Mouse (Mus musculus) thymus, adult 18-20 months (tissue): Measurements from ENCODE around the gene B430306N03Rik.
"Not testable (repeated sequence)": the region's sequence is repeated elsewhere in the genome, so short reads cannot be mapped to it uniquely, and the experiment has no call there.

Source experiments
- DNase-seq, 2 experiments: peaks; one replicate each; pipeline ENCODE4 v3.0.0; 2022; ENCODE audit warnings: mixed read lengths in 2 of 2

B430306N03Rik gene

GRCm38 (mm10) chr17:48315905-48316579 is at the start of gene B430306N03Rik:
Gene B430306N03Rik, plus strand, starts transcription at chr17:48316141.
- not testable (repeated sequence) for DNase-seq

DNA sequence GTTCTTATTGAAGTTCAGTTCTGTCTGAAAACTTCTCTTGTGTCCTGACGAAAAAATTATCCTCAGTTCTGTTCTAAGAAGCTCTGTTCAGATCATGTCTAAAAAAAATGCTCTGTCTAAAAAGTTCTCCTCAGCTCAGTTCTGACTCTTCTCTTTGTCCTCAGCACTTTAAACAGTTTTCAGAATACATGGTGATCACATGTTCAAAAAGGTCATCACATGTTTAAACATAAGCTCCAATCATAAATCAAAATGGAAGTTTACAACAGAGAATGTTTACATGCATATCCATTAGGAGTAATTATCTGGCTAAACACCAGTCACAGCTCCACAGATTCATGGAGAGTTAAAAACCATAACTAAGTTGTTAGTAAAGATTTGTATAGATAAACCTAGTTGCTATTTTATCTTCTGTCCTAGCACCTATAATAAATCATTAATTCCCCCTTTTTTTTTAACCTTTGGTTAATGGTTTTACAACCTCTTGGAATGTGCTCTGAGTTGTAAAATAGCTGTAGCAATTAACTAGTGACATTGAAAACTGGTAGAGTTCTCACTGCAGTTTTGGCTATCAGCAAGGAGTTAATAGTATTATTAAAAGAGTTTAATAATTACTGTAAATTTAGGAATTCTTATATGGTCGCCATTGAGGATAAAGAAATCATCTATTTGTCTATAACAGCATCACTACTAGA is 49.2 kb upstream of the B430306N03Rik start:
- DNase-seq = no peak

DNA sequence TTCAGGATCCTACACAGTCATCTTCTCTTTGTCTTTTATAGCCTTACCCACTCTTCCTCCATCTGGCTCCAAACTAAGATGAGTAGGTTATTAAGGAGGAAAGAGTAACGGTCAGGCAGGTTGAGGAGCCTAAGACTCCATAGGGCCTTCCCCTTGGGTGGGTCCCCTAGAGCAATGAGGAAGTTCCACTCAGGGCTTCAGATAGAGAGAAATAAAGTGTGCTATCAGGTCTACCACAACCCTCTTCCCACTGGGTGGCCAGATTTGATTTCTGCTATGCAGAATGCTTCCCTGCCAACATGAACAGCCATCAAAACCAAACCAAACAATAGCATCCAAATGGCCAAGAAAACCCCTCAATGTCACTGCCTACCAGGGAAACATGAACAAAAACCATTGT is 48.4 kb upstream of the B430306N03Rik start:
- DNase-seq = no peak

GRCm38 (mm10) chr17:48268276-48268675 is 47.7 kb upstream of the B430306N03Rik start:
- DNase-seq = no peak

DNA sequence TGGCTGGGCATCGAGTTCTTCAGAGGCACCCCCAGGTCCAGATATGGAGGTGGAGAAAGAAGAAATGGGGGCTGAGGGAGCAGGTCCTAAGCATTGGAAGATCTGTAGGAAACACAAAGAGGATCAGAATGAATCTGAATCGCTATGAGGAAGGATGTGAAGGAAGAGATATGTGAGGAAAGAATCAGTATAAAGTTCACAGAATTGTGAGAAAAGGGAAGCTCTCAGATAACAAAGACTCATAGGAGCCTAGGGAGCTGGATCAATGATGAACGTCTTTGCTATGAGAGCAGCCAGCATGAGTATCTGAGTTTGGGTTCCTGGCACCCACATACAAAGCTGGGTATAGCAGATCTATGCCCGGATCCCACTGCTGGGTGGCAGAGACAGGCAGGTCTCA is 46.1 kb upstream of the B430306N03Rik start:
- DNase-seq = no peak

DNA sequence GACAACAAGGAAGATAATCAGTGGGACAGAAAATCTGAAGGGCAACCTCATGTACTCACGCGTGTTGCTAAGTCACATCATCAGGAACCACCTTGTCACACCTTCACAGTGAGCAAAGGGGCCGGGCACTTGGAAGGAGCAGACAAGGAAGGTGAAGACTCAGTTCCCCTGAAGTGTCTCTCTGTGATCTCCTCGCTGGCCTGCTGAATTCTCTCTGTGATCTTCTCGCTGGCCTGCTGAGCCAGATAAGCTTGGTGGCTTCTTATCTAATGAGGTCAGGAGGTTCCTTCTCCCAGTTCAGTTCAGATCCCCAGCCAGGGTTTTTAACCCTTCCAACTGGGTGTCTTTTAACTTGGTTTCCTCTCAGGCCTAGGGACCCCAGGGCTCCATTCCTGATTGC is 43.8 kb upstream of the B430306N03Rik start:
- no peak for DNase-seq

DNA sequence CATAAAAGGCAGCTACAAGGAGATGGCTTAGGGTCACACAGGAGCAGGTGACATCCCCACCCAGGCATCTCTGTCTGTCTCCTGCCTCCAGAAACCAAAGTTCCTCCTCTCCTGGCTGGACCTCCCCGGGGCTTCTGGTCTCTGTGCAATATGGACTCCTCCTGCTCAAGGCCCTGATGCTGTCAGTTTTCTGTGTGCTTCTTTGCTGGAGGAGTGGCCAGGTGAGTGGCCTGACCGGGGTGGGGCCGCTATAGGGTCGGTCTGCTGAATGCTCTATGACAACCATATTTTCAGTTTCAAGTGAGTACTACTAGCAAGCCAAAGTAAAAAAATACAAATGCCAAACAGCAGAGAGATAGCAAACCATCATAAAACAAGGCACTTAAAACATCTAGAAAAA is 43.3 kb upstream of the B430306N03Rik start:
- DNase-seq = no peak

DNA sequence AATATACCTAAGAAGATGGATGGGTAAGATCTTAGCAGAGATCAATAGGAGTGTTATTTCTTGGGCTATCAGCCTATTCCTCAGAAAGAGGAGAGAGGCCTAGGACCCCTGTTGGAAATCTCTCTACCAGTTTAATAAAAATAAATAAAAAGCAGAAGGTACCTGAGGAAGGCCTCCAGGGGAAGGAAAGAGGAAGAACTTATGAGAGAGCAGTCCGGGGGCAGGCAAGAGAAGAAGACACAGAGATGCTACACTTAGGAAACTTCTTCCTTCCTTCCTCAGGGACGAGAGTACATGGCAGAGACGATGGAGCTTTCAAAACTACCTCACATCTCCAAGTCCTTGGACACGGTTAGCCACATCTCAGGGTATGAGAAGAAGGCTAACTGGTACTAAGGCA is 41.8 kb upstream of the B430306N03Rik start:
- DNase-seq = no peak

- DNase-seq = peak; percentile 30 to 57
Observed at GRCm38 (mm10) chr17:48274885-48275284, 41.1 kb upstream of the B430306N03Rik start.

DNA sequence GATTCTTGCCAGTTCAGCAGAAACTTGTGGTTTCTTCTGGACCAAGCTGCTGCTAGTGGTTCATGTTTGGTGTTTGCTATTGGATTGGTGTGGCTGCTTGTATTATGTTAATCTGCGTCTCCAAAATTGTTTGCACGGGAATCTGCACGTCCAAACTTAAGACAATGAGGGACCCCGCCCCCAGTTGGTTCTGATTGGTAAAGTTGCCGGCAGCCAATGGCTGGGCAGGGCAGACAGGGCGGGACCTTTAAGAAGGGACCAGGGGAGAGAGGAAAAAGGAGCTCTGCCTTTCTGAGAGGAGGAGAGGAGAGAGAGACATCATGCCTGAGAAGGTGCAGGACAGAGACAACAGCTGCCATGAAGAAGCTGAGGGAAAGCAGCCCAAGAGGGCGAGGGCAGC is 40.2 kb upstream of the B430306N03Rik start:
- DNase-seq = no peak

DNA sequence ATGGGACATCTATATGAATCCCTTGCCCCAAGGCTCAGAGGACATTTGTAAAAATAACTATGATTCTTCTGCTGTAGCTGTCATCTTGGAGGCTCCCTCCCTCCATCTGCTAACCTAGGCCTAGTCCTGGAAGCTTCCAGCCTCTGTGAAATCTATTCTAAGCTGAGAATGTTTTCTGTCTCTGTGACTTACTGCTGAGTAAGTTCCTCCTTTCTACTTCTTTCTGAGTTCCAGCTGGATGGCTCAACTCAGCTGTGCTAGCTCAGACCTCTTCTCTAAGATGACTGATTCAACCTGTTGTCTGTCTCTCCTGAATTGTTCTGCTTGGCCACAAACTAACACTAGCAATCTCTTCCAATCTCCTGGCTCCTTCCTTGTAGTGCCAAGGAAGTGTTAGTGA is 37.6 kb upstream of the B430306N03Rik start:
- DNase-seq = no peak

DNA sequence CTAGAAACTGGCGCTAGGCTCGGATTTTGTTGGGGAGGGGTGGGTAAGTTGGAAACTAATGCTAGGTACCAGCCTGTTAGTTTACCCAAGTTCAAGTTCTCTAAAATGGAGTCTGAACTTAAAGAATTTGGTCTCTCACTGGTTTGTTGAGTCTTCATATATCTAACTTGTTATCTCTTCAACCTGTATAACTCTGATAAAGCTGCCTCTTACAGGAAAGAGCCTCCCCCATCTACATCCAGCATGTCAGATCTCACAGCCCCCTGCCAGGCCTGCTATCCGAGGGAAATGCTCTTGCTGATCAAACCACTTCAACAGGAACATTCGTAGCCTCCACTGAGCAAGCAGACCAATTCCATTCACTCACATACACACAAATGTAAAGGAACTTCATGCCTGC is 36.9 kb upstream of the B430306N03Rik start:
- DNase-seq = no peak

DNA sequence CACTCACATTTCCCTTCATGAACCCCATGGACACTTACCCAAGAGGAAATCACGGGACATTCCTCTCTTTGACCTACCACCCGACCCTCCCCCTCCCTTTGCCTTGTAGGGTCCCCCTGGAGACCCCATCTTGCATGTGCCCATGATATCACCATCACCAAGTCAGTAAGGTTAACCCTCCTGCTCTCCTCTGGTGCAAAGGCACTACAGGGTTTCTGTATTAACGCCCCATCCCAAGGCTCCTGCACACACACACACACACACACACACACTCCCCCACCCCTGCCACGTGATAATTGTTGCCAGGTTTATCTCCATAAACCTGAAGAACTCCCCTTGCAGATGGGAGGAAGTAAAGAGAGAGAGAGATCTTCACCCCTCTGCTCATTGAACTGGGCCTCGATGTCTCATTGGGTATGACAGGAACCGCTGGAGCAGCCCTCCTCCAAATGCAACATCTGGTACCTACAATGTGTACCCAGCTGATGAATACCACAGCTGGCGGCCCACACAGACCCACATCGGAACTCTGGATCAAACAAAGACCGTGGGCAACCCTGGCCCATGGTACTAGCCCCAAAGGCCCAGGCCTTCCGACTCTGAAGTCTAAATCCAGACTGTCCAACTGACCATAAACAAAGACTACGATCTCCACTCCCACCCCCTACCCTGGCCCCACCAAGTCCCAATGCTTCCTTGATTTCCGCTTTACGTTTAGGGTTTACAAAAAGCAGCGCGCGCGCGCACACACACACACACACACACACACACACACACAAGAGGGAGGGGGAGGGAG is 34.8 kb upstream of the B430306N03Rik start:
- no peak for DNase-seq

- no peak for DNase-seq
Observed at GRCm38 (mm10) chr17:48281739-48282085, 34.2 kb upstream of the B430306N03Rik start.

DNA sequence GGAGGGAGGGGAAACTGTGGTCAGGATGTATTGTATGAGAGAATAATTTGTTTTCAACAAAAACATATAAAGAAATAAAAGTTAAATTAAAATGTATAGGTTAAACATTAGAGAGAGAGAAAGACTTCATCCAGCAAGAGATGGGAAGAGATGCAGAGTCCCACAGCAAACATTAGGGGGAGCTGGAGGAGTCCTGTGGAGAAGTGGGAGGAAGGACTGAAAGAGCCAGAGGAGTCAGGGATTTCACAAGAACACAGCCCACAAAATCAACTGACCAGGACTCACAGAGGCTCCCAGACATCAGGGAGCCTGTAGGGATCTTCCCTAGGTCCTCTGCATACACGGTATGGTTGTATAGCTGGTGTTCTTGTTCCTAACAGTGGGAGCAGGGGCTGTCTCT is 29.2 kb upstream of the B430306N03Rik start:
- DNase-seq = no peak

DNA sequence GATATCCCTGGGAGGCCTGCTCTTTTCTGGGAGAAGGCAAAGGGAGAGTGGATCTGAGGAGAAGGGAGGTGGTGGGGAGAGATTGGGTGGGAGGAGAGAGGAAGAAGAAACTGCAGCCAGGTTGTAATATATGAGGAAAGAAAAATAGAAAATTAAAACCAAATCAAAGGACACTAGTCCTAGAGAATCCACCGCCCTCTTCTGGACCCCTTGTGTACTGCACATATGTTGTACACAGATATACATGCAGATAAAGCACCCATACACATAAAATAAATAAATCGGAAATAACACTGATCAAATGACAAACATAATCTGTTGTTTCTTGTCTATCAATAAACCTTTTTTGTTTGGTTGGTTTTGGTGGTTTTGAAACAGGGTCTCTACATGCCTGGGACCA is 28.7 kb upstream of the B430306N03Rik start:
- DNase-seq = no peak

GRCm38 (mm10) chr17:48293500-48294194 is 22.3 kb upstream of the B430306N03Rik start:
- no peak for DNase-seq

GRCm38 (mm10) chr17:48299203-48299602 is 16.7 kb upstream of the B430306N03Rik start, which contains the start of gene Treml2:
Gene Treml2, plus strand, starts transcription at chr17:48299498.
- DNase-seq = no peak

DNA sequence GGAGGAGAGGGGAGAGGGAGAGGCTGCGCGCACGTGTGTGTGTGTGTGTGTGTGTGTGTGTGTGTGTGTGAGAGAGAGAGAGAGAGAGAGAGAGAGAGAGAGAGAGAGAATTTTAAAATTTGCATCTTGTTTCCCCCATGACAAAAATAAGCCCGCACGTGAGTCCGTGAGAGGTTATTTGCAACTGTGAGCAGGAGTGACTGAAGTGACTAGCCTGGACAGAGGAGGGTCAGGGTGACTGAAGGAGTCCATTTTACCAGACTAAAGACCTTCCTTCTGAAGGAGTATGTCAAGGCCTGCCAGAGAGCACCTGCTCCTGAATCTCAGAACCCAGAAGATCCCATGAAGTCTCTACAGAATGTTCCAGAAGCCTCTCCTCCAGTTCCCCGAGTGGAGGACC is 16.2 kb upstream of the B430306N03Rik start:
- DNase-seq = peak in 1 of 2 experiments; percentile 19

DNA sequence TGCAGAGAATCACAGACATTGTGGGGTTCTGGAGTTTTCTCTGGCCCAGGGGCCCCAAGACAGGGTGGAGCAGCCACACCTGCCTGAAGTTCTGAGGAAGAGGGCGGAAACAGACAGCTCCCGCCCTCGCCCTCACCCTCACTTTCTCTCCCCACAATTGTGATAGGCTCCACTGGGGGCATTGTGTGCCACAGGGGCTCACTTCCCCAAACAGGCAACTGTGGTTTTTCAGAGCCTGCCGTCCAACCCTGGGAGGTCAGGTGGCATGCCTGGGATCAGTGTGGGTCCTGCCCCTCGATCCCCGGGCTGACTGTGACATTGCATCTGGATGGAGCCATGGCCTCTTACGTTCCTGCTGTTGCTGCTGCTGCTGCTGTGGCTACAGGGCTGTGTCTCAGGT is 15.7 kb upstream of the B430306N03Rik start:
- peak; percentile 61 to 78 for DNase-seq

DNA sequence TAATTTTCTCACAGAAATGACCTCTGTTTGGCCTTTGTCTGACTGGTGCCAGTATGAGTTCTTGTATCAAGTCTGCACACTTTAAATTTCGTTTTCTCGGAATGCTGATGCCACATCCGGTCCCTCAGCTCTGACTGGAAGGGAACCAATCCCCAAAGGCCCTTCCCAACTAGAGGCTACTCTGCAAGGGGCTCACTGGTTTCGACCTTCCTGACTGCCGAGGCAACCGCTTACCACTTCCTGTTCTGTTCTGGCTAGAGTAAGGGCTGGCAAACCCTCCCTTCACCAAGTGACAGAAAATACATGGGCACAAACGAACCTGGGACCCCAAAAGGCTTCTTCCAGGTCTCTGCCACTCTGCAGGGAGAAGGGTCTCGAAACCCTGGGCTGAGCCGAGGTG is 15.1 kb upstream of the B430306N03Rik start:
- peak; percentile 55 to 76 for DNase-seq

DNA sequence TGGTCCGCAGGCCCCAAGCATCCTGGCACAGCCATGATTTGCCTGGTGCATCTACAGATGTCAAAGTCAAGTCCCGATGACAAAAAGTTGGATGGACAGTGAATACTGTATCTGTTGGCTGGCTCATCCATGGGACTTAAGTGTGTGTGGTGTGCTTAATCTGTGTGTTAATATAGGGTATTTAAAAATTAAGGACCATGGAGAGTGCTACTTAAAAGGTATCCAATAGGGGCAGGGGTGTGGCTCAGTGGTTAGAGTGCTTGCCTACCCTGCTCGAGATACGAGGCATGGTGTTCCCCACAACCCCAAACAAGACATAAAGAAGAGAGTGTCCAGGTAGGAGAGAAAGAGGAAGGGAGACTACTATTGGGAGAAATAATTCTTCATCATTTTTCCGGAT is 14.1 kb upstream of the B430306N03Rik start:
- DNase-seq = no peak

DNA sequence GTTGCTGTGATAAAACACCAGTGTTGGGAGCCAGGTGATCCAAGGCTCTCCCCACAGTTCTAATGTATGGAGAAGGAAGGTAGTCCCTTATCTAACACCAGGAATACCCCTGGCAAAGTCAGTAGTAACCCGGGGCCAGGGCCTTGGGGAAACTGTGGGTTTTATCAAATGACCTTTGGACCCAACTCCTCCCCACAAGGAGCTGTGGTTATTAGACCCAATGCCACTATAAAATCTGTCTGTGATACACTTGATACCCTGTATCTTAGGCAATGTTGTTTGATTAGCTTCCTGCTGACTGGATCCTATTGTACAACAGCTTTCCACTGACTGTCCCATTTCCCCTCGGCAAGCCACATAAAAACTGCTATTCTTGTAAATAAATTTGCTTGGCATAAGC is 3.8 kb upstream of the B430306N03Rik start:
- DNase-seq = no peak
